Mouse (Mus musculus): ENCODE measurements around the gene D430041D05Rik. TPM values are rescaled to one million over a fixed set of nuclear protein-coding genes. Genes with fewer than 3 reads are reported as not detected.

The D430041D05Rik gene
- total and polyA plus RNA-seq, 3 experiments = not detected

DNA sequence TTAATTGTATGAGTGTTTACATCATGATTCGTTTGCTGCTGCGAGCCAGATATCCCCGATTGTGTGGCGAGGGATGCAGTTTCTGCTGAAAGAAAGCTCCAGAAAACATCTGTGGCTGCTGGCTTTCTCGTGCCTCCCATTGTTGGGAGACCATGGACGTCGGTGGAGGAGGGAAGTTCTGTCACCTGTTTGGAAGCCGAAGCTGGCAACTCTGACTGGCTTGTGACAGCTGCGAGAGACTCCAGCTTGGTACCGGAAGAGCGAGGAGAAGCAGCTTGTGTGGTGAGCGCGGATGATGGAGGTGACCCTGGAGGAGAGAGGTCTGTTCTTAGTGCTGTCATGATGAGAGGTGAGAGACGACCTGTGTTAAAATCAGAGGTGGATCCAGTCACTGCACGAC lies 154.2 kb downstream of the D430041D05Rik start:
- no peak overlapping the region for H3K4me2 ChIP-seq (ENCODE audit: insufficient read depth, low read depth, poor library complexity, severe bottlenecking)
- H3K4me3 ChIP-seq (replicated peaks in 1 of 3; ENCODE audit: low read depth in 2 of 3, low read length in 2 of 3, poor library complexity in 1 of 3) = no peak overlapping the region
- TF ChIP-seq MYC (IDR thresholded peaks at IDR 0.05; ENCODE audit: low read depth, low read length) = no peak
- no peak for TF ChIP-seq CHD1 (IDR thresholded peaks at IDR 0.05; ENCODE audit: low read depth, low read length)
- no peak for TF ChIP-seq NRF1 (IDR thresholded peaks at IDR 0.05; ENCODE audit: low read depth, low read length)
- no peak for TF ChIP-seq ZMIZ1 (IDR thresholded peaks at IDR 0.05; ENCODE audit: low read depth, low read length)
- TF ChIP-seq JUN (IDR thresholded peaks at IDR 0.05; ENCODE audit: insufficient read depth, low read depth, low read length) = no peak
- no peak for TF ChIP-seq EP300 (IDR thresholded peaks at IDR 0.05; ENCODE audit: low read length)
- TF ChIP-seq USF2 (conservative IDR thresholded peaks at IDR 0.05; ENCODE audit: low read depth, low read length) = no peak
- no peak for TF ChIP-seq MXI1 (IDR thresholded peaks at IDR 0.05; ENCODE audit: low read depth, low read length)
- no peak for TF ChIP-seq POLR2A (IDR thresholded peaks at IDR 0.05; ENCODE audit: low read depth, low read length)
- TF ChIP-seq TBP (conservative IDR thresholded peaks at IDR 0.05; ENCODE audit: low read depth, low read length) = no peak
- TF ChIP-seq MAZ (IDR thresholded peaks at IDR 0.05; ENCODE audit: low read depth, low read length) = no peak
- no peak for TF ChIP-seq SMC3 (IDR thresholded peaks at IDR 0.05; ENCODE audit: low read depth, low read length)
- no peak for TF ChIP-seq RCOR1 (conservative IDR thresholded peaks at IDR 0.05; ENCODE audit: low read depth, low read length)
- TF ChIP-seq UBTF (IDR thresholded peaks at IDR 0.05; ENCODE audit: low read depth, low read length) = no peak
- TF ChIP-seq GABPA (IDR thresholded peaks at IDR 0.05; ENCODE audit: insufficient replicate concordance, low read depth, low read length) = no peak
- no peak for TF ChIP-seq CHD2 (IDR thresholded peaks at IDR 0.05; ENCODE audit: low read length)
- dilution Hi-C loops (cut with MboI; ENCODE audit: extremely low pct_ligation_motif_present, extremely low pct_unique_long_range_greater_than_20kb, low sequenced_read_pairs) (no loop called here), in situ Hi-C loops (cut with MboI; ENCODE audit: low pct_ligation_motif_present, low pct_unique_long_range_greater_than_20kb, low sequenced_read_pairs) (no loop called here)
- H3K36me3 ChIP-seq (replicated peaks in 1 of 2; ENCODE audit: control insufficient read depth in 1 of 2, insufficient read depth in 1 of 2, low read length in 1 of 2) = no peaks in the 10 kb centered on the region
- peaks cover 9 to 11% of the 10 kb centered on the region in 2 experiments for H3K4me1 ChIP-seq (ENCODE audit: control insufficient read depth in 1 of 2, insufficient read depth in 2 of 2)
- no peak for DNase-seq (ENCODE audit: extremely low read depth)
- H3K27me3 ChIP-seq (replicated peaks) = no peaks in the 10 kb centered on the region
- no peak overlapping the region for H3K9ac ChIP-seq (ENCODE audit: insufficient read depth, low read depth)
- no peaks in the 10 kb centered on the region for H3K9me3 ChIP-seq (replicated peaks; ENCODE audit: low read length)
- H3K79me2 ChIP-seq (replicated peaks; ENCODE audit: control insufficient read depth, extremely low read depth, insufficient read depth, poor library complexity, severe bottlenecking) = no peaks in the 10 kb centered on the region
- H3K27ac ChIP-seq (ENCODE audit: insufficient read depth, low read depth) = no peak overlapping the region

DNA sequence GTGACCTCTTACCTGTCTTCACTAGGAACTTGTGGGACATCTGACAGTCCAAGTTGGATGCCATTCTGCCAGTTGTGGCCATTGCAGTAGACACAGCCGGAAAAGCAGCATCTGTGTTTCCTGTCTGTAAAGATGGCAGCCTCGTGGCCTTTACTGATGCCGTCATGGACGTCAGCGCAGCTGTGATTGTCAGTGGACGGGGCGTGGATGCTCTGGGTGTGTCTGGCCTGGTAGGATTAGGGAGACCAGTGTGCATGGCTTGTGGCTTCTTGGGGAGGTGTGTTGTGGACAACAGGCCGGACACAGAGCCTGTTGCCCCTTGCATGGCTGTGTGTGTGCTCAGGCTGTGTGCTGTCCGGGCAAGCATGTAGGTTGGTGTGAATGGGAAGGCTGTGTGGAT lies 155.9 kb downstream of the D430041D05Rik start:
- in situ Hi-C loops (cut with MboI; ENCODE audit: low pct_ligation_motif_present, low pct_unique_long_range_greater_than_20kb, low sequenced_read_pairs) = no loop called here
- H3K79me2 ChIP-seq (replicated peaks; ENCODE audit: control insufficient read depth, extremely low read depth, insufficient read depth, poor library complexity, severe bottlenecking) = no peaks in the 10 kb centered on the region
- H3K36me3 ChIP-seq (replicated peaks in 1 of 2; ENCODE audit: control insufficient read depth in 1 of 2, insufficient read depth in 1 of 2, low read length in 1 of 2) = no peaks in the 10 kb centered on the region
- no peaks in the 10 kb centered on the region for H3K9me3 ChIP-seq (replicated peaks; ENCODE audit: low read length)
- H3K27ac ChIP-seq (ENCODE audit: insufficient read depth, low read depth) = no peak overlapping the region
- no peak for DNase-seq (ENCODE audit: extremely low read depth)
- H3K4me3 ChIP-seq (replicated peaks in 1 of 3; ENCODE audit: low read depth in 2 of 3, low read length in 2 of 3, poor library complexity in 1 of 3) = no peak overlapping the region
- H3K4me2 ChIP-seq (ENCODE audit: insufficient read depth, low read depth, poor library complexity, severe bottlenecking) = no peak overlapping the region
- peaks cover 0 to 5% of the 10 kb centered on the region in 2 experiments; a peak in 1 of 4 replicates for H3K4me1 ChIP-seq (ENCODE audit: control insufficient read depth in 1 of 2, insufficient read depth in 2 of 2)
- no peak overlapping the region for H3K9ac ChIP-seq (ENCODE audit: insufficient read depth, low read depth)
- TF ChIP-seq ZC3H11A (IDR thresholded peaks at IDR 0.05; ENCODE audit: low read depth, low read length) (no peak), POLR2A (IDR thresholded peaks at IDR 0.05; ENCODE audit: low read depth, low read length) (no peak), USF1 (IDR thresholded peaks at IDR 0.05; ENCODE audit: low read depth, low read length) (no peak), RCOR1 (conservative IDR thresholded peaks at IDR 0.05; ENCODE audit: low read depth, low read length) (no peak)
- dilution Hi-C loops (cut with MboI; ENCODE audit: extremely low pct_ligation_motif_present, extremely low pct_unique_long_range_greater_than_20kb, low sequenced_read_pairs) = no loop called here
- no peaks in the 10 kb centered on the region for H3K27me3 ChIP-seq (replicated peaks)
